Mouse (Mus musculus) Patski (cell line): ENCODE data around the gene Gpr139. TPM values are rescaled to one million over a fixed set of nuclear protein-coding genes. Genes with fewer than 3 reads are reported as not detected.

Source experiments
- ATAC-seq: fragments of 100-300 bp; one replicate; pipeline ENCODE4 v1.8.0; 2021
- CTCF ChIA-PET: fragments of 350-600 bp; sonication (Branson Sonifier 250); formaldehyde crosslinking; loops from one replicate; lab custom pipeline; 2022; ENCODE audit warnings: inconsistent platforms; lab: Charles Lee
- POLR2A ChIA-PET: fragments of 350-600 bp; sonication (Branson Sonifier 250); formaldehyde crosslinking; loops from one replicate; lab custom pipeline; 2022; ENCODE audit warnings: antibody characterized with exemption, inconsistent platforms; lab: Charles Lee
- DNase-seq: peaks from one replicate; pipeline ENCODE4 v3.0.0-alpha.2; 2011; ENCODE audit warnings: low read depth, low spot score
- H3K27me3 ChIP-seq: fragments of 371-371 bp; one replicate; pipeline ENCODE4 v1.5.1; 2021
- CTCF ChIP-seq: fragments of 100-300 bp; IDR thresholded peaks from one replicate; pipeline ENCODE4 v1.5.1; 2021
- in situ Hi-C: fragments of 300-500 bp; cut with MboI; formaldehyde crosslinking; loops from 3 replicates; pipeline ENCODE4 v1.11.1; 2018; ENCODE audit warnings: low pct_unique_long_range_greater_than_20kb, mixed read lengths
- polyA plus RNA-seq: library from polyadenylated mRNA; unstranded; gene quantifications from one replicate; pipeline ENCODE4 v1.2.3, GENCODE M21; 2021

The Gpr139 gene
- polyA plus RNA-seq, 1 experiment from 2014 or later = not detected

GRCm38 (mm10) chr7:119096583-119096982, 87.8 kb downstream of the Gpr139 start:
- H3K27me3 ChIP-seq = no peaks in the 10 kb centered on the region
- ChIA-PET POLR2A (no interaction called here), CTCF (no interaction called here)
- ATAC-seq = no peak
- TF ChIP-seq CTCF = no peak
- DNase-seq = no peak
- in situ Hi-C loops = no loop called here

Other genes with a start within 250 kb of the Gpr139 start
- gene Gprc5b, start 189.4 kb downstream of the Gpr139 start, polyA plus RNA-seq = 23.3 TPM